Mouse (Mus musculus) liver, postnatal 0 days (tissue): Measurements from ENCODE around the gene Mamstr. TPM values are rescaled to one million over a fixed set of nuclear protein-coding genes. Genes with fewer than 3 reads are reported as not detected.

Source experiments
- ATAC-seq: fragments of 200-750 bp; cut with Nextera tagmentation; 2 replicates; pipeline ENCODE4 v1.8.0; 2017; ENCODE audit warnings: mild to moderate bottlenecking, moderate library complexity
- DNase-seq: peaks from one replicate; pipeline ENCODE4 v3.0.0-alpha.2; 2016
- H3K27ac ChIP-seq: fragments of 300-500 bp; sonication (generic); 2 replicates; pipeline ENCODE4 v1.5.1; 2014; ENCODE audit warnings: antibody characterized with exemption, moderate library complexity, mild to moderate bottlenecking, low read depth
- H3K27me3 ChIP-seq: fragments of 300-500 bp; sonication (generic); 2 replicates; pipeline ENCODE4 v1.6.1; 2014; ENCODE audit warnings: low read length, control low read depth, mixed read lengths; ENCODE audit not compliant: insufficient read depth
- H3K36me3 ChIP-seq: fragments of 300-500 bp; sonication (generic); replicated peaks from 2 replicates; pipeline ENCODE4 v1.6.1; 2014; ENCODE audit warnings: mild to moderate bottlenecking, control low read depth, low read length, moderate library complexity, mixed read lengths; ENCODE audit not compliant: insufficient read depth
- H3K4me1 ChIP-seq: fragments of 300-500 bp; sonication (generic); 2 replicates; pipeline ENCODE4 v1.6.1; 2014; ENCODE audit warnings: antibody characterized with exemption, mild to moderate bottlenecking, control low read depth; ENCODE audit not compliant: insufficient read depth
- H3K4me2 ChIP-seq: fragments of 300-500 bp; sonication (generic); 2 replicates; pipeline ENCODE4 v1.6.1; 2014; ENCODE audit warnings: low read depth, mild to moderate bottlenecking, low read length, moderate library complexity, mixed read lengths
- H3K4me3 ChIP-seq: fragments of 300-500 bp; sonication (generic); 2 replicates; pipeline ENCODE4 v1.5.1; 2014; ENCODE audit warnings: low read depth, low read length
- H3K9ac ChIP-seq: fragments of 300-500 bp; sonication (generic); replicated peaks from 2 replicates; pipeline ENCODE4 v1.6.1; 2014; ENCODE audit warnings: mild to moderate bottlenecking, moderate library complexity
- H3K9me3 ChIP-seq: fragments of 300-500 bp; sonication (generic); 2 replicates; pipeline ENCODE4 v1.6.1; 2016; ENCODE audit warnings: mild to moderate bottlenecking, control low read depth, low read length, mixed read lengths
- CTCF ChIP-seq: sonication (generic); IDR thresholded peaks from 2 replicates; pipeline ENCODE4 v1.5.1; 2016; ENCODE audit warnings: antibody characterized with exemption, low read depth
- EP300 ChIP-seq: IDR thresholded peaks from 2 replicates; pipeline ENCODE4 v1.6.1; 2016; ENCODE audit warnings: antibody characterized with exemption, low read depth, mild to moderate bottlenecking
- WGBS: fragments of 180-500 bp; shearing (Covaris S2); extraction: QIAGEN DNeasy Blood & Tissue Kit; methylation state at CpG from one replicate; pipeline ENCODE4 v1.1.7; 2014; ENCODE audit not compliant: insufficient replicate concordance; 5-methylcytosine and 5-hydroxymethylcytosine counted together
- polyA plus RNA-seq: library from polyadenylated mRNA; unstranded; fragments of >200 nt; fragmentation: Nextera tagmentation; extraction: Ambion mirVana; gene quantifications from 2 replicates; pipeline ENCODE4 v1.2.1, GENCODE M21; 2015

The Mamstr gene
- polyA plus RNA-seq, 1 experiment from 2014 or later, result 0.31 TPM

DNA sequence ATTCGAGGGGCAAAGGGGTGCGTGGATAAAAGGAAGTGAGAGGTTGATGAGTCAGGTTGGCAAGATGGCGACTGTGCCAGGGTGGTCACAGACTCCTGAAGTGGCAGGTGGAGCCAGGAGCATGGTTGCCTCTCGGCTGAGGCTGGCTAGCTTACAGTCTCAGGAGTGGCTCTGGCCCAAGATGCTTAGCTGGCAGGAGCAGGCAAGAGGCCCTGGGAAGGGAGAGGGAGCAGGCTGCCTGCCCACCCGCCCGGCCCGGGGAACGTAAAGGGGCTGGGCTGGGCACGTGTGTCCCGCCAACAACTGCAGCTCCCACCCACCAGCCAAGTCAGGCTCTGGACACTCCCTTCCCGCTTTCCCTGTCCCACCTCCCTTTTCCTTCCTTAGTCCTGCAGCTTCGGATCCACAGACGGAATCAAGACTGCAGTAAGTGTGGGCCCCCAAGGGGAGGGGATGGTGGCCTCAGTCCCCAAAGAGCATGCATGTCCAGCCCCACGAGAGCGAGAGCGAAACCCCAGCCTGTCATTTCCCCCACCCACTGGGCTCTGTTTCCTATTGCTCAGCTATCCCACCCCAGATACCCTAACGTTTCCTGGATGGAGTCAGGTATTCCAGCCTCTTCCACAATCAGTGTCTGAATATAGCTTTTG, 1.7 kb downstream of the Mamstr start:
- no peaks in the 10 kb centered on the region for H3K9me3 ChIP-seq
- H3K27me3 ChIP-seq, result peaks cover 10% of the 10 kb centered on the region; the same call in 1 of the 2 replicates
- no peak overlapping the region for H3K27ac ChIP-seq
- 68% methylated on average over 17 of the region's 17 CpGs for WGBS
- no peak overlapping the region for H3K4me3 ChIP-seq
- ATAC-seq (no peak), DNase-seq (no peak)
- no peak for TF ChIP-seq CTCF
- no peak for TF ChIP-seq EP300
- H3K36me3 ChIP-seq, result no peaks in the 10 kb centered on the region
- H3K4me2 ChIP-seq, result no peak overlapping the region
- peaks cover 9% of the 10 kb centered on the region; the same call in 1 of the 2 replicates for H3K4me1 ChIP-seq
- H3K9ac ChIP-seq, result no peak overlapping the region

DNA sequence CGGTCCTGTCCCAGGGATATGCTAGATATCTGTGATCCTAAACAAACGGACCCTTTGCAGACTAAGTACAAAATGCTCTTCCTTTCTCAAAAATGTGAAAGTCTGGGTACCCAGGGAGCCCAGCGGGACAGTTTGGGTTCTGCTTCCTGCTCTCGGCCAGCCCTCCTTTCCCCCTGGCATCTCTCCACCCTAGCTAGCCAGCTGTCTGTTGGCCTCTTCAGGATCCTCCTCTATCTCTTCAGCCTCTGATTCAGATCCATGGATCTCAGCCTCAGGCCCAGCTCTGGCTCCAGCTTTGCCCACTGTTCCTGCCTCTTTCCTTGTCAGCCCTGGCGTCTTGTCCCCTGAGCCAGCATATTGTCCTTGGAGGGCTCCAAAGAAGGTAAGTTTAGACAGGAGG, 2.3 kb downstream of the Mamstr start:
- ATAC-seq, result no peak
- Histone ChIP-seq H3K27me3 (peaks cover 10% of the 10 kb centered on the region; the same call in 1 of the 2 replicates), H3K27ac (no peak overlapping the region), H3K36me3 (no peaks in the 10 kb centered on the region), H3K9ac (no peak overlapping the region), H3K4me1 (peaks cover 9% of the 10 kb centered on the region; the same call in 1 of the 2 replicates), H3K9me3 (no peaks in the 10 kb centered on the region), H3K4me3 (no peak overlapping the region), H3K4me2 (no peak overlapping the region)
- WGBS, result 71% methylated on average over 5 of the region's 5 CpGs
- no peak for TF ChIP-seq EP300
- no peak for TF ChIP-seq CTCF
- DNase-seq, result no peak

DNA sequence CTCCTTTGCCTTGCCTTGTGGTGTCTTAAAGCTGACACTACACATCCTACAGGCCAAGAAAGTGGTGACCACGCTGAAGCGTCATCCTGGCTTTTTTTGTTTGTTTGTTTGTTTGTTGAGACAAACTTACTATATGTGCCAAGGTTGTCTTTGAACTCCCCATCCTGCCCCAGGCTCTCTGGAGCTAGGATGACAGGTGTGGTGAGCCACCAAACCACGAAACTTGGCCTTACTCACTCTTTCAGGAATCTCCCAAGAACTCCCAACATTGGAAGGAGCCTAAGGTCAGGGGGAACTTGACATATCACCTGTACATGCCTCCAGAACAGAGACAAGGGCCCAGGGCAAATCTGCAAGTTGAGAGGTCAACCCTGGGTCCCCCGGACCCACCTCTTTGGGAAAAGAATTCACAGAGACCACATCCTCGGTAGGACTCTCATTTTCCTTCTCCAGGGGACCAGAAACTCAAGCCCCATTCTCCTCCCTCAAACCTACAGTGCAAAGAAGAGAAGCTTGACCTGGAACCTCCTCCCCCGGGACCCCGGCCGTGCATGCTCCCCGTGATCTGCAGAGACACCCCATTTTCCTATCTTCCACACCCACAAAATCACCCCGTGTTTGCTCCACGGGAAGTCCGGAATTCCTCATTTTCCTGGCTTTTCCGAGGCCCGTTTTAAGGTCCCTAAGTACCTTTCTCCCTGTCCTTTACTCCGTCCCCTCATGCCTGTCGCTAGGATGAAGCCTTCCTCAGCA, 2.9 kb downstream of the Mamstr start:
- peaks cover 10% of the 10 kb centered on the region; the same call in 1 of the 2 replicates for H3K27me3 ChIP-seq
- TF ChIP-seq EP300 (no peak), CTCF (no peak)
- H3K4me2 ChIP-seq, result peak overlapping the region; percentile 72
- peak overlapping the region; percentile 31 for H3K4me3 ChIP-seq
- no peaks in the 10 kb centered on the region for H3K36me3 ChIP-seq
- H3K27ac ChIP-seq, result no peak overlapping the region
- 37% methylated on average over 16 of the region's 16 CpGs for WGBS
- H3K9me3 ChIP-seq, result no peaks in the 10 kb centered on the region
- DNase-seq, result no peak
- no peak for ATAC-seq
- peak overlapping the region; percentile 52 for H3K9ac ChIP-seq
- peaks cover 9% of the 10 kb centered on the region; the same call in 1 of the 2 replicates for H3K4me1 ChIP-seq

DNA sequence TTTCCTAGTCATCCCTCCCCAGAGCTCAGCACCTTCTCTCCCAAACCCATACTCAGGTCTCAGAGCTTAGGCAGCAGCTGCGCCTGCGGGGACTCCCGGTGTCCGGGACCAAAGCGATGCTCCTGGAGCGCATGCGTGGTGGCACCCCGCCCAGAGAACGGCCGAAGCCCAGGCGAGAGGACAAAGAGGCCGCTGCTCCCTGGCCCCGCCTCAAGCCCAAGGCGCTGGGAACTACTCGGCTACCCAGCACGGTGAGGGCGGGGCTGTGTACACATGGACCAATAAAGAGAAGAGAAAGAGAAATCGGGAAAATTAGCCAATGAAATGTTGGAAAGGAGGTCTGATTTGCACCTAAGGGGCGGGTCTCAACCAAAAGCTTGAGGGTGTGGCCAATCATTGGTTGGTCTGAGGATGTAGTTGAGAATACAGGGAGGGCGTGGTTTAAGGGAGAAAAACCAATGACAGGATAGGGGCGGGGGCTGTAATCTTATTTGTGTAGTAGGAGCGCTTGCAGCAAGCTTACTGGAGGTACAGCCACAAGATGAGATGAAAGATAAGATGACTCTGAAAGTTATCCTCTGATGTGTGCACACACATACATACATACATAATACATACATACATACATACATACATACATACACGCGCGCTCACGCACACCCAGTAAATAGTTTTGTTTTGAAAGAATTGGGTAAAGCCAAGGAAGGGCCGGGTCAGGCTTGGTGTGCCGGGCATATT, 3.8 kb downstream of the Mamstr start:
- H3K4me2 ChIP-seq, result peak overlapping the region; percentile 72
- 6% methylated on average over 28 of the region's 28 CpGs for WGBS
- H3K27me3 ChIP-seq, result peaks cover 10% of the 10 kb centered on the region; the same call in 1 of the 2 replicates
- no peak for TF ChIP-seq CTCF
- TF ChIP-seq EP300, result no peak
- H3K9me3 ChIP-seq, result no peaks in the 10 kb centered on the region
- peak overlapping the region; percentile 31 for H3K4me3 ChIP-seq
- H3K36me3 ChIP-seq, result no peaks in the 10 kb centered on the region
- H3K4me1 ChIP-seq, result peaks cover 9% of the 10 kb centered on the region; the same call in 1 of the 2 replicates
- ATAC-seq, result peak; percentile 88
- DNase-seq, result peak; percentile 85
- H3K27ac ChIP-seq, result no peak overlapping the region
- peak overlapping the region; percentile 52 for H3K9ac ChIP-seq

DNA sequence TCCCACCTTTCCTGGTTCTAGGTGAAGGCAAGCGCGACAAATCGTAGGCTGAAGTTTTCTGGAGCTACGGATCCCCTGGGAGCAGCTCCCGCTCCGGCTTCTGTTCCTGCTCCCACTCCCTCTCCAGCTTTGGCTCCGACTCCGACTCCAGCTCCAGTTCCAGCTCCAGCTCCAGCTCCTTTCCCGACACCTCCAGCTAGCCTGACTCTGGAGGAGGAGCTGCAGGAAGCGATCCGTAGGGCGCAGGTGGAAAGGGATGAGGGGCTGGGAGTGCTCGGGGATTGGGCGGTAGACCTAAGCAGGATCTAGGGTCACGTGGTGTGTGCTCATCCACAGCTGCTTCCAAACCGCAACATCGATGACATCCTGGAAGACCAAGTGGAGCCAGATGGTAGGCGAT, 4.4 kb downstream of the Mamstr start:
- TF ChIP-seq CTCF, result no peak
- TF ChIP-seq EP300, result no peak
- DNase-seq, result no peak
- WGBS, result 16% methylated on average over 18 of the region's 18 CpGs
- Histone ChIP-seq H3K4me3 (peak overlapping the region; percentile 1; the same call in 1 of the 2 replicates), H3K36me3 (no peaks in the 10 kb centered on the region), H3K9me3 (no peaks in the 10 kb centered on the region), H3K9ac (0 out of 2 replicates have a peak overlapping the region, but pooled peaks have one; percentile 21), H3K27me3 (peaks cover 10% of the 10 kb centered on the region; the same call in 1 of the 2 replicates), H3K27ac (no peak overlapping the region), H3K4me1 (peaks cover 9% of the 10 kb centered on the region; the same call in 1 of the 2 replicates), H3K4me2 (peak overlapping the region; percentile 53)
- no peak for ATAC-seq
